Mouse (Mus musculus): ENCODE data around the gene Brd7. TPM values are rescaled to one million over a fixed set of nuclear protein-coding genes. Genes with fewer than 3 reads are reported as not detected.

The Brd7 gene
- total RNA-seq (2023), result 72.2 TPM

DNA sequence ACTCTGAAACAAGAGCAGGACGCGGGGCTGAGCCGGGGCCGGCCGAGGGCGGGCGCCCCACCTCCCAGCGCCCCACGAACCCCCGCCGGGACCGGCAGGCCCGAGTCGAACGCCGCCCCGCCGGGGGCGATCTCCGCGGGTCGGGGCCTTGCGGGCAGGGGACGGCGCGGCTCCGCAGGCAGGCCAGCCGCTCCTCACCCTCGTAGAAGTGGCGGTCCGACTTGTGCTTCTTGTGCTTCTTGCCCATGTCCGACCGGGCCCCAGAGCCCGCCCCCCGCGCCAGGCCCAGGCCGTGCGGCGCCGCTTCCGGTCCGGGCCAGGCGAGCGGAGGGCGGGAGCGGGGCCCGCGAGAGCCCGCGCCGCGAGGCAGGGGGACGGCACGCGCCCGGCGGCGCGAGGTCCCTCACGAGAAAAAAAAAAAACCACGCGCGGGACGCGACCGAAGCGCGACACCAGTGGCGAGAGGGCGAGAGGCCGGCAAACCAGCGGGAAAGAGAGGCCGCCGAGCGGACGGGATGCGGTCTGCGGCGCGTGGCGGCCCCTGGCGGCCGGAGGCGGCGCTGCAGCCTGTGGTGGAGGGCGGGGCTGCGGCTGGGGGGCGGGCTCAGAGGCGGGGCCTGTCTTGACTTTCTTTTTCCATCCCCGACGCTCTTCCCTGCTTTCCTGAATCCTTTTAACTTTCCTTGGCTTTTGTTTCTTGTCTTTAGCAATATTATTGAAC lies at the start of gene Brd7:
TSS of gene Brd7 (minus strand) at position 487 of the 721 bp plus-strand sequence.

Other genes starting within 250 kb of the Brd7 start
- gene Cnep1r1, start 243.4 kb downstream of the Brd7 start, total RNA-seq (2023), result 29.0 TPM
- gene Heatr3, start 224.3 kb downstream of the Brd7 start, total RNA-seq (2023), result 34.6 TPM
- gene Tent4b, start 163.0 kb downstream of the Brd7 start, total RNA-seq (2023), result 77.4 TPM
- gene Adcy7, start 89.8 kb downstream of the Brd7 start, total RNA-seq (2023), result 191 TPM
- gene Nkd1, start 159.2 kb upstream of the Brd7 start, total RNA-seq (2023), result 0.24 TPM